Mouse (Mus musculus) heart, postnatal 0 days (tissue): Measurements from ENCODE around the gene Endou.

Experiments
- CTCF ChIP-seq: IDR thresholded peaks from 2 replicates; pipeline ENCODE4 v1.5.1; 2016; ENCODE audit warnings: antibody characterized with exemption, control low read depth, low read depth
- EP300 ChIP-seq: IDR thresholded peaks from 2 replicates; pipeline ENCODE4 v1.6.1; 2016; ENCODE audit warnings: antibody characterized with exemption, low read depth

- TF ChIP-seq CTCF (no peak), EP300 (no peak)
These were observed 48.4 kb upstream of the Endou start for GRCm38 (mm10) chr15:97779576-97779975.
